Mouse (Mus musculus) left cerebral cortex, adult 8-10 months (tissue): Measurements from ENCODE around the gene Gm10181. TPM values are rescaled to one million over a fixed set of nuclear protein-coding genes. Genes with fewer than 3 reads are reported as not detected.
"Not testable (repeated sequence)": the region's sequence is repeated elsewhere in the genome, so short reads cannot be mapped to it uniquely, and the experiment has no call there.

ENCODE experiments used
- DNase-seq, 2 experiments: peaks; one replicate each; pipeline ENCODE4 v3.0.0; 2022; ENCODE audit warnings: low spot score in 2 of 2
- total RNA-seq, 4 experiments: library from RNA; stranded (reverse); gene quantifications; 2 replicates each; pipeline ENCODE4 v1.2.4; 2022

Gene Gm10181
- total RNA-seq = not detected

GRCm38 (mm10) chr9:25089122-25089521 lies at the start of gene Gm10181:
Gene Gm10181 (plus strand): TSS chr9:25089422.
- no peak for DNase-seq

- DNase-seq = no peak
Measured at GRCm38 (mm10) chr9:25041665-25042064, 47.6 kb upstream of the Gm10181 start.

DNA sequence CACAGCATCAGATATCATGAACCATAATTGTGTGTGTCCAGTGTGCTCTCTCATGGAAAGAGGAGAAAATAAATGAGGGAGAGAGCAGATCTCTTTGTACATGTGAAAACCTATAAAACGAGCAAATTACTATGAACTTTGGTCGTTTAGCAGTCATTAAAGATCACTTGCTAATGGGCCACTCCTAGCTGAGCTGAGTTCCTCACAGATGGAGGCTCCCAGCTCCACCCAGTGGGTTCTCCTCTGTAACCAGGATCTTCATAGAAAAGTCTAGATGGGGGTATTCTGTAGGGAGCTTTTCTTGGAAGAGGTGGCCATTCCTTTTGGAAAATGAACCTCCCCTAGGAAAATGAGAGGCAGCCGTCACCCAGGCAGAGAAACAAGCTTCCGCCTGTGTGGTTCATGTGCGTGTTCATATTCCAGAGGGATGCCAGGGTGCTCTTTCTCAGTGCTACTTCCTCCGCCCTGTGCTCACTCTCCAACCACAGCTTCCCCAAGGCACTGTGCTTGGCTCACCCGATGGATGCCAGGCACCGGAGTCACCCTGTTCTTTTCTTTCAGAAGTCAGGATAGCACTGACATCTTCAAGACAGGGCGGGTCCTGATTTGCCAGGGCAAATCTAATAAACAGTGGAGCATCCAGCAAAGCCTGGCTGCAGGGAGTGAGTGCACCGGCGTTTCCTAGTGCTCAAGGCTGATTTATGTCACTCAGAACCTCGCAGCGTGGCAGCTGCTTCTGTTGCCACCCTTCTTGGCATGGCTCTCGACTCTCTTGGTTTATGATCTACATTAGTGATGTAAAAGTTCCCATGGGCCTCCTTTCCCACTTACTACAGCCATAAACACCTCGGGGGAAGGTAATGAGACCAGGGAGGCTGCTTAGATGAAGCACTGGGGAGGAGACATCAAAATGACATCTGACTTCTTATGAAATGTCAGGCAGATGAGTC lies 46.8 kb upstream of the Gm10181 start:
- no peak for DNase-seq

- DNase-seq = no peak
Measured at GRCm38 (mm10) chr9:25044325-25044724, 44.9 kb upstream of the Gm10181 start.

DNA sequence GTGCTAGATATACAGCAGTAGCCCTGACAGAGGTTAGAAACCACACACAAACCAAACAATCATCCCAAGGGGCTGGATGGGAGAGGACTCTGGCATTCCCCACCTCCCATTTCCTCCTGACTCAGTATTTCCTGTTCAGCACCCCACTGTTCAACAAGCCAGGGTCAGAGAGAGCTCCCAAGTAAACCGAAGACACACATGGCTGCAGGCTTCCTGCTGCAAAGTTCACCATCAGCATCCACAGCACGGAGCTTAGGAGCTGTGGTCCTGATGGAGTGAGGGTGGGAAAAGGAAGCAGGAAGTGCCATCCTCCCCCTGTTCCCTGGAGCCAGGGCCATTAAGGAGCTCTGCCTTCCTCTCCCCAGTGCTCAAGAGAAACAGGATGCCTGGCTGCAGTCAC lies 40.9 kb upstream of the Gm10181 start:
- no peak for DNase-seq

GRCm38 (mm10) chr9:25048940-25049339 lies 40.3 kb upstream of the Gm10181 start:
- DNase-seq = no peak

- DNase-seq = no peak
Measured at GRCm38 (mm10) chr9:25051901-25052300, 37.3 kb upstream of the Gm10181 start.

DNA sequence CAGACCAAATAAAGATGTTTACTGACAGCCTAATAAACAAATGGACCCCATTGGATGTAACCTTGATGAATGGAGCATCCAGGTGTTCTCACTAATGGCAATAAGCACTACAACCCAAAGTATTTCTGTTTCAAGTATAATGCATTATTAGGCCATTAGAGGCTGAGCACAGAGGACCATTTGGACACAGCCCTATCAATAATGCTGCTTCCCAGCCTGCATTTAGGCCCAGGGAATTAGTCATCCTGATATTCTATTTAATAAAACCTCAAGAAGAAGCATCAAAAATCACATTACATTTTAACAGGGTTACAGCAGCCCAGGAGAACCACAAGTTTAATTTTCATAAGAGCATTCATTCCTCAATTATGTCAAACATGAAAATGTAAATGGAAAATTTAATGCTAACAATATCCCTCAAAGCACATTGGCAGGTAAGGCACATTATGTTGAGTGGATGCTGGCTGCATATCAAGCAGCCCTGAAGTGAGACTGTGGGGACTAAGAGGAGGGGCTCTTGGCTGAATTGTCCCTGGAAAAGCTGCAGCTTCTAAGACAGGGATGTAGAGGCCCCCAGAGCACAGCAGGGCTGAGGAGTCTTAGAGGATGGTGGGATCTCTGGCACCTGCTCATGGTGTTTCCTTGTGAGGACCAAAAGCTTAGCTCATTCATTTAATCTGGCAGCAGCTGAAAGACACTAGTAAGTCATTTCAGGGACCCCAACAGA lies 33.4 kb upstream of the Gm10181 start:
- DNase-seq = no peak

GRCm38 (mm10) chr9:25058726-25059125 lies 30.5 kb upstream of the Gm10181 start:
- DNase-seq = no peak

- no peak for DNase-seq
Measured at GRCm38 (mm10) chr9:25072666-25073065, 16.6 kb upstream of the Gm10181 start.

DNA sequence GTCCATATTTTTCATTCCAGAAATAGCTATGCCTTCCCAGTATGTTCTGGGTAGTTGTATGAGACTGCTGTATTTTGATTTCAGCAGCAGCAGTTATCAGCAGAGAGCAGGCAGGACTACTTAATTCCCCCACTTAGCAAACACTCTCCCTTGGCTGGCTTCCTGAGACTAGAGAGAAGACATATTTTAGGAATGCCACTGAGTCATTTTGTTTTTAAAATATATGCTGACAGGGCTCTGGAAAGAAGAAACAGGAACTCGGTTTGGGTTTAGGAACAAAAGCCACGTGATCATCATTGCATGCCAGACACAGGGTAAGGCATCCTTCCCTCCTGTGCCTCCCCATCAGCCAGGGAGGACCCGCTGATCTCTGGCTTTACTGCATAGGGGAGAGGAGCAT lies 13.2 kb upstream of the Gm10181 start:
- peak in 1 of 2 experiments; percentile 32 for DNase-seq

GRCm38 (mm10) chr9:25076505-25076904 lies 12.7 kb upstream of the Gm10181 start:
- DNase-seq = no peak

DNA sequence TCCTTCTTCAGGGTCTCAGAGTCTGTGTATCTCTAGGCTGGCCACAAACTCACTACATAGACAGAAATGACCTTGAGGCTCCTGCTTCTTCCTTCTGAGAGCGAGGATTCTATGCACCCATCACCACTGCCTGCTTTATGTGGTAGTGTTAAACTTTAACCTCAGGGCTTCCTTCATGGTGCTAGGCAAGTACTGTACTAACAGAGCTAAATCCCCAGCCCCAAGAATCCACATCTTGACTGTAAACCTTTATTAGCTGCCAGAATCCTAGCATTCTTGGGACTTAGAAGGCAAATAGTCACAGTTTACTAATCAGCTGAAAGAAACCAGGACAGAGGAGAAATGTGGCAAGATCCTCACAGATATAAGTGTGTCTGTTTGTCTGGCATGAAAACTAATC lies 1.6 kb downstream of the Gm10181 start:
- DNase-seq = no peak

GRCm38 (mm10) chr9:25102881-25103280 lies 13.7 kb downstream of the Gm10181 start:
- DNase-seq = no peak

- peak; percentile 23 to 28 for DNase-seq
Measured at GRCm38 (mm10) chr9:25104638-25105037, 15.4 kb downstream of the Gm10181 start.

DNA sequence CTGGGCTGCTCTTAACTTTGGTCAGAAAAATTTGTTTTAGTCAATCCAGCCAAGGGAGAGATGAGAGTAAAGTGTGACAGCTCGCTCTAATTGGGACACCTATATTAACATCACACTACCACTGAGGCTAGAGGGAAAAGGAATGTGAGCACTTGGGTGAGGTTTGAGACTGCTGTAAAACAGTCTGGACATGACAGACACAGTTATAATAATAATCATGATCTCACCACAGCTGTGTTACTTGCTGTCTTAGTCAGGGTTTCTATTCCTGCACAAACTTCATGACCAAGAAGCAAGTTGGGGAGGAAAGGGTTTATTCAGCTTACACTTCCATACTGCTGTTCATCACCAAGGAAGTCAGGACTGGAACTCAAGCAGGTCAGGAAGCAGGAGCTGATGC lies 34.4 kb downstream of the Gm10181 start:
- not testable (repeated sequence) for DNase-seq

GRCm38 (mm10) chr9:25124048-25124447 lies 34.8 kb downstream of the Gm10181 start:
- DNase-seq = no peak

- no peak for DNase-seq
Measured at GRCm38 (mm10) chr9:25132253-25132652, 43.0 kb downstream of the Gm10181 start.

GRCm38 (mm10) chr9:25132920-25133319 lies 43.7 kb downstream of the Gm10181 start:
- DNase-seq = no peak

GRCm38 (mm10) chr9:25138900-25139299 lies 49.7 kb downstream of the Gm10181 start:
- no peak for DNase-seq
